Comparison of ENCODE assay signal across 14 mouse cellular contexts in the genomic region with DNA sequence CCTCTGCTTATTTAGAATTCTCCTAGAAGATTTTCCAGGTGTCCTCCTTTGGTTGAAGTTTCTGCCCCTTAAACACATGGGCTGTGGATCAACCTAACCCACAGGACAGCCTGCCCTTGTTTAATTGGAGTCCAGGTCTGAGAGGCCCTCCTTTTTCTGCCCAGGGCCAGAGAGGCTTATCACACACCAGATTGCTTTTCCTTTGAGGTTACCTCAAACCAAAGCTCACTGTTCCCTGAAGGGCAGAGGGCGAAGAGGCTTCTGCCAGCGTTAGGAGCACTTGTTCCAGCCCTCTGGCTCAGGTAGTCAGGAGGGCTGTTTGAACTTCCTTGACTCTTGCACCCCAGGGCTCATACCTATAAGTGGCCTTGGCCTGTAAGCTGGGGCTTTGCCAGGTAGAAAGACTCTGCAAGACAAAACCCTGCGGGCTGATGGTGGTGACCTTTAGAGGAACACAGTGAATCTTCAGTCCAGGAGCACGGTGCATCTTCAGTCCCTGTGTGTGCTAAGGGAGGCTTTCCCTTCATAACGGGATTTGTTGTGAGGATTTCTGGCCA.
DNase-seq lines count a peak whose midpoint lies in the region; ATAC-seq and TF ChIP-seq lines count a peak whose summit lies in the region.
"Had no signal": no experiment of that assay in that cellular context is flagged by ENCODE, and none has a peak within 500 bp of the region (broad histone marks: within the 10 kb centered on the region; RNA-seq: fewer than 3 reads in every experiment).

No protein-coding gene starts in this region.

- H3K27me3 ChIP-seq in E14TG2a.4 (ENCODE audit: insufficient read depth, low read length), result 0 out of 2 replicates have a peak, but pooled peaks cover 9% of the 10 kb centered on the region
- no peaks in the 10 kb centered on the region for H3K27me3 ChIP-seq in forebrain, embryonic 15.5 days
- no peaks in the 10 kb centered on the region for H3K27me3 ChIP-seq in midbrain, embryonic 10.5 days (ENCODE audit: low read depth, poor library complexity, severe bottlenecking)
- H3K27me3 ChIP-seq in liver, embryonic 12.5 days (replicated peaks), result peaks cover 33% of the 10 kb centered on the region

- ATAC-seq in forebrain, embryonic 15.5 days (replicated peaks), result peak; percentile 74
- ATAC-seq in liver, embryonic 12.5 days, result no peak
- ATAC-seq: Patski had no signal

- H3K4me2 ChIP-seq in forebrain, embryonic 15.5 days (replicated peaks), result no peak overlapping the region
- H3K4me2 ChIP-seq in liver, embryonic 12.5 days, result no peak overlapping the region

- 18% methylated on average over 5 of the region's 5 CpGs for WGBS in forebrain, embryonic 15.5 days
- 40% methylated on average over 5 of the region's 5 CpGs for WGBS in midbrain, embryonic 10.5 days
- 36% methylated on average over 5 of the region's 5 CpGs for WGBS in liver, embryonic 12.5 days (ENCODE audit: insufficient replicate concordance)

- peaks cover 3% of the 10 kb centered on the region; the same call in 1 of the 2 replicates for H3K36me3 ChIP-seq in E14TG2a.4 (ENCODE audit: insufficient read depth, low read length)
- H3K36me3 ChIP-seq in forebrain, embryonic 15.5 days, result no peaks in the 10 kb centered on the region
- no peaks in the 10 kb centered on the region for H3K36me3 ChIP-seq in midbrain, embryonic 10.5 days
- H3K36me3 ChIP-seq in liver, embryonic 12.5 days, result no peaks in the 10 kb centered on the region

- peak; percentile 80 for DNase-seq in heart, adult 11 months
- DNase-seq in heart, adult 18-20 months, result no peak
- DNase-seq in midbrain, embryonic 10.5 days (ENCODE audit: low spot score), result peak; percentile 45
- no peak for DNase-seq in left cerebral cortex, adult 18-20 months (ENCODE audit: low spot score in 2 of 2)
- no peak for DNase-seq in layer of hippocampus, postnatal 10 days (ENCODE audit: low spot score in 2 of 2)
- DNase-seq: cerebellum, adult 9-10 months; kidney, adult 2 months; liver; thymus, postnatal 25 days had no signal

- H3K9ac ChIP-seq in forebrain, embryonic 15.5 days (replicated peaks), result no peak overlapping the region
- H3K9ac ChIP-seq in liver, embryonic 12.5 days, result no peak overlapping the region

- H3K4me1 ChIP-seq in E14TG2a.4 (replicated peaks; ENCODE audit: low read depth, low read length), result peaks cover 32% of the 10 kb centered on the region
- peaks cover 16% of the 10 kb centered on the region for H3K4me1 ChIP-seq in forebrain, embryonic 15.5 days
- peaks cover 19% of the 10 kb centered on the region for H3K4me1 ChIP-seq in midbrain, embryonic 10.5 days
- H3K4me1 ChIP-seq in liver, embryonic 12.5 days, result peaks cover 37% of the 10 kb centered on the region

- no peak for TF ChIP-seq CTCF in E14TG2a.4 (conservative IDR thresholded peaks at IDR 0.05; ENCODE audit: low read length)

- H3K27ac ChIP-seq in forebrain, embryonic 15.5 days (replicated peaks), result peak overlapping the region; percentile 88
- H3K27ac ChIP-seq in midbrain, embryonic 10.5 days (replicated peaks), result peak overlapping the region; percentile 83
- H3K27ac ChIP-seq in liver, embryonic 12.5 days, result no peak overlapping the region
- H3K27ac ChIP-seq: macrophage had no signal

- H3K9me3 ChIP-seq in E14TG2a.4 (ENCODE audit: low read length), result peaks cover 37% of the 10 kb centered on the region
- H3K9me3 ChIP-seq in forebrain, embryonic 15.5 days, result no peaks in the 10 kb centered on the region
- H3K9me3 ChIP-seq in midbrain, embryonic 10.5 days (replicated peaks), result peaks cover 5% of the 10 kb centered on the region; the same call in 1 of the 2 replicates
- H3K9me3 ChIP-seq in liver, embryonic 12.5 days (replicated peaks), result no peaks in the 10 kb centered on the region

- H3K4me3 ChIP-seq in E14TG2a.4 (replicated peaks; ENCODE audit: low read length), result 0 out of 2 replicates have a peak overlapping the region, but pooled peaks have one; percentile 17
- no peak overlapping the region for H3K4me3 ChIP-seq in forebrain, embryonic 15.5 days
- H3K4me3 ChIP-seq in midbrain, embryonic 10.5 days, result peak overlapping the region; percentile 40
- H3K4me3 ChIP-seq in liver, embryonic 12.5 days, result no peak overlapping the region

Comparison
In these comparisons a context has a peak if more than half of its experiments do, and no peak if none do; other contexts are left out.
1. DNase-seq: peak in heart, adult 11 months (single experiment) and midbrain, embryonic 10.5 days (single experiment); none in heart, adult 18-20 months (0 of 2), left cerebral cortex, adult 18-20 months (0 of 2) and layer of hippocampus, postnatal 10 days (0 of 2).
2. H3K4me3 ChIP-seq: peak in E14TG2a.4 (single experiment) and midbrain, embryonic 10.5 days (single experiment); none in forebrain, embryonic 15.5 days (single experiment) and liver, embryonic 12.5 days (single experiment).